Mouse (Mus musculus) heart, postnatal 10 days (tissue): ENCODE results near the gene Ptgs1. TPM values are rescaled to one million over a fixed set of nuclear protein-coding genes. Genes with fewer than 3 reads are reported as not detected.
A peak's percentile ranks its signal among the peaks of the same experiment; 100 is the strongest.
"Not testable (repeated sequence)": the region's sequence is repeated elsewhere in the genome, so short reads cannot be mapped to it uniquely, and the experiment has no call there.

ENCODE experiments used
- DNase-seq, 2 experiments: peaks; one replicate each; pipeline ENCODE4 v3.0.0; 2021
- intact Hi-C: fragments of 180-260 bp; cut with DNase I; formaldehyde crosslinking; loops from one replicate; pipeline ENCODE4 v1.15.1; 2025
- total RNA-seq, 2 experiments: library from RNA; stranded (reverse); gene quantifications; 2 replicates each; pipeline ENCODE4 v1.2.3; 2021

The Ptgs1 gene
- total RNA-seq, result 10 to 100 TPM; 15.5 to 16.0 TPM

DNA sequence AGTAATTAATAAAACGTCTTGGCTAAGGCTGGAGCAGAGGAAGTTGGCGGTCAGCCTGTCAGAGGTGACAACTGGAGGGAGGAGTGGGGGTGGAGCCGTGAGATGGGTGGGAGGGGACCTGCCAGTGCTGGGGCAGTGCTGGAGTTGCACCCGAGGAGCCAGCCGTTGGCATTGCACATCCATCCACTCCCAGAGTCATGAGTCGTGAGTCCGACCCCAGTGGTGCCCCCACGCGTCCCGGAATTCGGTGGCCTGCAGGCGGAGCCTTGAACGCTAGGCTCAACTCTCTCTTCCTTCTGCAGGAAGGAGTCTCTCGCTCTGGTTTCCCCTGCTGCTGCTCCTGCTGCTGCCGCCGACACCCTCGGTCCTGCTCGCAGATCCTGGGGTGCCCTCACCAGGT is at the start of gene Ptgs1:
Ptgs1 (plus strand) TSS at position 61 of the 400 bp plus-strand sequence.
- intact Hi-C loops, result no loop called here
- peak; percentile 58 to 61 for DNase-seq

DNA sequence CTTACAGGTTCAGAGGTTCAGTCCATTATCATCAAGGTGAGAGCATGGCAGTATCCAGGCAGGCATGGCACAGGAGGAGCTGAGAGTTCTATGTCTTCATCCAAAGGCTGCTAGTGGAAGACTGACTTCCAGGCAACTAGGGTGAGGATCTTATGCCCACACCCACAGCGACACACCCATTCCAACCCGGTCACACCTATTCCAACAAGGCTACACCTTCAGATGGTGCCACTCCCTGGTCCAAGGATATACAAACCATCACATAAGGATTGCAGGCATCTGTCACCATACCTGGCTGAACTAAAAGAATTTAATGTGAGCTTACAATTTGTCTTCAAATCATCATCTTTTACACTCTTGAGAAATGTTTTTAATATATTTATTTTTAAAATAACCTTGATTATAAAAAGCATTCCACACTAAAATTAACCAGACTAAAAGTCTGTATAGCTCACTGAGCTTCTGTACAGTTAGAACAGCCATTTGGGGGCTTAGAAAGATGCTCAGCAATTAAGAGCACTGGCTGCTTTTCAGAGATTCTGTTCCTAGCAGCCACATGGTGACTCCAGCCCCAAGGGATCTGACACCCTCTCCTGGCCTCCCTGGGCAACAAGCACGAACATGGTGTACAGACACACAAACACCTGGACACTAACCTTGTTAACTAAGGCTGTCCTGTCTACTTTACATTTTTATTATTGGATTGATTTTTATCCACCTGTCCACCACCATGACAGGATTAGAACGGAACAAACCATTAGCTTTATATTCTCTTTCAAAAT is 48.4 kb upstream of the Ptgs1 start:
- intact Hi-C loops, DNase-seq: not testable (repeated sequence)

DNA sequence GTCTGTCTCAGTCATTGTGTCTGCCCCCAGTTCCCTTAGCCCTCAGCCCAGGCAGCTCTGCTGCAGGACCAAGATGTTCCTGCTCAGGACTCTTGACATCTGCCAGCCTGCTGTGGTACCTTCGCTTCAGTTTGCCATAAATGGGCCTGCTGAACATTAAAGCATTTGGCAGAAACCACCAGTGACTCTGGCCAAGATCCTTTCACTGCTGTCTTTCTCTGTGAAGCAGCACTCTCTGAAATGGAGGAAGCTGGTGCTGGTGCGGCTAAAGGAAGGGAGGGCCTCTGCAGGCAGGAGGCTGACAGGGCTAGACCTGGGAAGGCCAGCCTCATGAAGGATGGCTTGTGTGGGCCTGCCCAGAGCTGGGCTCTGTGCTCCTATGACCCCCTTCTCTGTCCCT is 46.9 kb upstream of the Ptgs1 start:
- intact Hi-C loops, result no loop called here
- DNase-seq, result peak; percentile 53 to 78

DNA sequence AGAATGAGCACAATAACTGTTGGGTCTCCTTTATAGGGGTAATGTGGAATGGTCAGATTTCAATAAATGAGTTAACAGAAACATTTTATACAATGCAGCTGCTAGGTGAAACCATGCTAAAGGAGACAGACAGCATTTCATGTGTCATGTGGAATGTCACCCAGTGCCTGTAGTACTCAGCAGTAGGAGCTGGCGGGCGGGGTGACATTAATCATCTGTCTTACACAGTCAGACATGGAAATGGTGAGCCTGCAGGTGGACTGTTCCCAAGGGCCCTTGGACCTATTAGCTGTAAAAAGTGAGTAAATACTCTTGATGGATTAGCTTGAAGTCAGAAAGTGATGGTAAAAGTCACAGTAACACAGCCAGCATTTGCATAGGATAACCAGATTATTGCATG is 46.0 kb upstream of the Ptgs1 start:
- no peak for DNase-seq
- intact Hi-C loops, result no loop called here

DNA sequence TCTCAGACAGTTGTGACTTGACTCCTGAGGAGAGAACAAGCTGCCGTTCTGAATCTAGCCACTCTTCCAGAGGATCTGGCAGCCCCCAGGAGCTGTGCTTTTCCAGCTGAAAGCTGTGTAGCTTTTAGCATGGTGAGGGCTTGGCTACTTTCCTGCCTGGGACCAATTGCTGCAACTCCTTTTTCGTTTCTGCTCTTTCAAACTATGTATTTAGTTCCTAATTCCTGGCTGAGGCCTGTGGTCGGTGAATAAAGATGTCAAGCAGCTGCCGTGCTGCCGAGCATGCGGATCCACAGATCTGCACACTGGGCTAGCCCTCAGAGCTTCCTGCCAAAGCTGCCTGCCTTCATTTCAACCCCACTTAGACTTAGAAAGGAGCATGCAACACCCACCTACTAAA is 45.4 kb upstream of the Ptgs1 start:
- no peak for DNase-seq
- intact Hi-C loops, result no loop called here

DNA sequence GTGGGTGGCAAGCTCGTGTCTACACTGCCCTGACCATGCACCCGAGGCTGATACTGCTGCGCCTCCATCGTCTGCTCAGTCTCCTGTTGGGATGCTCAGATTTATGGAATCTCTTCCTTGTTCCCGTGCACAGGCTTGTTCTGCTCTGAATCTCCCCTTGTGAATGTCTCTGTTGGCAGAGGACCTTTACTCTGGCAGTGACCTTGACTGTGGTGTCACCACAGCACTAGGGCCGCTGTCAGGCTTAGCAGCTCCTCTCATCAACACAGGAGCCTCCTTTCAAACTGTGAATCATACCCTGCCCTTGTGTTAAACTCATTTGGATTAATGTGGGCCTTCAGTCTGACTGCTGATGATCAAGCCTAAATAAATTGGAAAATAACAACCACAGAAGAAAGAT is 41.0 kb upstream of the Ptgs1 start:
- intact Hi-C loops, DNase-seq: not testable (repeated sequence)

DNA sequence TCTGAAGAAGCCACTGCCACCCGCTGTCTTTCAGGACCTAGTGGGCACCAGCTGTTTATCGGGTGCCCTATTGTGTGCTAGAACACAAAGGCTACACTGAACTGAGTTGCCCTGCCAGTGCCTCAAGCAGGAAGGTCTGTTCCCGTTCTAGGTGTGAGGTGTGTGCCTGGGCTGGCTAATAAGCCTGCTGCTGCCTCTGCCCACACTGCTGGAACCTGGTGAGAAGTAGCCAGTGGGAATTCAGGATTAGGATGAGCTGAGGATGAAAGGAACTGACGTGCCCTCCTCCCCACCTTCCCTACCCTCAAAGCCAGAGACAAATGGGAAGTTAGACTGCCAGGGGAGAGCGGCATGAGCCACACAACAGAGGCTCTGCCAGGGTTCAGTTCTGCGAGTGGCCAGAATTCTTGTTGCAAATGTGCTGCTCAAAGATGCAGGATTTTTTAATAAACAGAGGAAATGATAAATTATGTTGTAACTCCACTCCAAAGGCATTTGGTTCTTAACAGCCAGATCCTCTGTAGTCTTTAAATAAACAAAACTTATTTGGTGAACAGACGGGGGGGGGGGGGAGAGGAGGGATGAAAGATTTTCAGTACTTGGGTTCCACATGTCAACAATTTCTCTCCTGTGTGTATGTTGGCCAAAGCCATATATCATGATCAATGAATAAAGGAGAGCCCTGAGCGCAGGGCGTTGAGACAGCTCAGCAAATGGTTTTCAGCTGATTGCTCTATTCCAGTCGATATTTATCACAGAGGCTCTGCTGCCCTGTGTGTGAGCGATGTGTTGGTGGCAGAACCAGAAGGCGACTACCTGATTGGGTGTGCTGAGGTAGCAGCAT is 38.9 kb upstream of the Ptgs1 start:
- DNase-seq, result no peak
- intact Hi-C loops, result no loop called here

DNA sequence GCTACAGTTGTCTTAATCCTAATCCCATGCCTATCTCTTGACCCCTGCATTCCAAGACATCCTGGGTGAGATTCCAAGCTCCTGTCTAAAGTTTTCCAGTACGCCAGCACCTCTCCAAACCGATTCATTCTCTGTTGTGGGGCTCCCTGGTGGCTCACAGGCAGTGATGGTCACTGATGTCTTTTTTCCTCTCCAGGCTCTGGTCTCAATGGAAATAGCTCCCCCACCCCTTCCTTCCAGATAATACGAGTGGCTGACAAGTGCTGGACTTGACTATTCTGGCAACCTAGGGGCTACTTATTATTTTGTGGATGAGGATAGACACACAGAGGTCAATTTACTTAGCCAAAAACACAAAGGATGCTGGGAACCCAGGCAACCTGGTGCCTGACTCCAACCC is 33.2 kb upstream of the Ptgs1 start:
- DNase-seq, result no peak

DNA sequence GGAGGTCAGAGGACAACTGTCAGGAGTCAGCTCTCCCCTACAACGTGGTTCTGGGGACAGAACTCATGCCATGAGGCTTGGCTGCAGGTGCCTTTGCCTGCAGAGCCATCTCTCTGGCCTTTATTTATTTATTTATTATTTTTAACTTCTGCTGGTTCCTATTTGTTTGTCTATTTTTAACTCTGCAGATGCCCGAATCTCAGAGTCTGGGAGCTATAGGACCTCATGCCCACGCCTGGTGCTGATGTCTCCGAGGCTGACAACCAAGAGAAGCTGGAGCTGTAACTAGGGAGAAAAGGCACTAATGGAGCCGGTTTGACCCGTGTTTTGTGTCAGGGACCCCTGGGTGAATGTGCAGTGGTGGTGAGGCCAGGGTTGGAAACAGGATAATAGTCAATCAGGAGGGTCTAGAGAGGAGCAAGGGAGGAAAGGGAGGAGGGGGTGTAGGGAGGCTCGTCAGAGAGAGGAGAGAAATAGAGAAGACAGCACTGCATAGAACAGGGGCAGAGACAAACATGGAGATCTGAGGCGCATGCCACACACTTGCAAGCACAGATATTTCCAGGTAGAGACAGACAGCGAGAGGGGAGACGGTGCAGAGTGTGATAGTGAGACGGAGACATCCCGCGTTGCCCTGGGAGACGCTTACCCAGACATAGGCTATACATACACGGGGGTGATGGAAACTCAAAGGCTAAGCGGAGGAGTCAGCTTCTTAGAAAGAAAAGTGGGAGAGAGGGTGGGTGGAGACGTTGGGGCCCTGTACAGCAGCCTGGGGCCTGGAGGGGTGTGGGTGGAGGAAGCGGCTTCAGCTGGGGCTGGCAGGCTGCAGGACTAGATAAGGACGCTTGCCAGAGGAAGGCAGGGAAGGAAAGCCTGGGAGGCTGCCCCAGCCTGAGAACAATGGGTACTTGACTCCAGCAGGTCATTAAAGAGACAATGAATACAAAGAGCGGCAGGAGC is 32.0 kb upstream of the Ptgs1 start:
- DNase-seq, result peak; percentile 69 to 73
- intact Hi-C loops, result no loop called here

More for the DNA sequence above, 33.2 kb upstream of the Ptgs1 start:
- intact Hi-C loops, result no loop called here

DNA sequence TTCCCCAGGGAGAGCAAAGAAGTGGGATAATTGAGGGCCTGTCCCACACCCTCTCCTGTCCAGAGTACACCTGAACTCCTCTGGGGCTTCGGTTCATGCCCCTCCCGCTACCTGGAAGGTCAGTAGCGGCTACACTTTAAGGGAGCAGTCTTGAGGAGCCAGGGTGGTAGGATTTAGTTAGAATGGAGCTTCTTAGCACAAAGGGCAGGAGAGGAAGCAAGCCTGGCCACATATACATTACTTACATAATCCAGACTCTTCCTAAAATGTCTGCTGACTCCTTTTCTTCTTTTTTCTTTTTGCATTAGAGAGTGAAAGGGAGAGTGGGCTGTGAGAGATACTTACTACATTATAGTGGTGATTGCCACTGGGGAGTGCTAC is 31.4 kb upstream of the Ptgs1 start:
- intact Hi-C loops, result no loop called here

DNA sequence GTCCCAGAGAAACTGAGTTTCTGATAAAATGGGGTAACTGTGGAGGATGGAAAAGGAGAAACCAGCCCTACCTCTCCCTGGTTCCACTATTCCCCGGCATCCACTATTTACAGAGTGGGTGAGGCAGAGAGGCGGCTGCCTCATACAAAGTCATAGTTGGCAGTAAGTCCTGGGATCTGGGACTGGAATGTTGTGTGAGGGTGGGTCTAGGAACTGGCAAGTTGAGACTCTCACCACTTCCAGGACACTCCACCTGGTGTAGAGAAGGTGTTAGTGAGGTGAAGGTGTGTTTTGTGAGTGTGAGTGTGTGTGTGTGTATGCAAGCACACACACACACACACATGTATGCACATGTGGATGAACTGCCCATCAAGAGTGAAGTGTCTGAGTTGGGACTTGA is 29.4 kb upstream of the Ptgs1 start:
- intact Hi-C loops, result no loop called here
- no peak for DNase-seq

More for the DNA sequence above, 31.4 kb upstream of the Ptgs1 start:
- DNase-seq, result no peak

DNA sequence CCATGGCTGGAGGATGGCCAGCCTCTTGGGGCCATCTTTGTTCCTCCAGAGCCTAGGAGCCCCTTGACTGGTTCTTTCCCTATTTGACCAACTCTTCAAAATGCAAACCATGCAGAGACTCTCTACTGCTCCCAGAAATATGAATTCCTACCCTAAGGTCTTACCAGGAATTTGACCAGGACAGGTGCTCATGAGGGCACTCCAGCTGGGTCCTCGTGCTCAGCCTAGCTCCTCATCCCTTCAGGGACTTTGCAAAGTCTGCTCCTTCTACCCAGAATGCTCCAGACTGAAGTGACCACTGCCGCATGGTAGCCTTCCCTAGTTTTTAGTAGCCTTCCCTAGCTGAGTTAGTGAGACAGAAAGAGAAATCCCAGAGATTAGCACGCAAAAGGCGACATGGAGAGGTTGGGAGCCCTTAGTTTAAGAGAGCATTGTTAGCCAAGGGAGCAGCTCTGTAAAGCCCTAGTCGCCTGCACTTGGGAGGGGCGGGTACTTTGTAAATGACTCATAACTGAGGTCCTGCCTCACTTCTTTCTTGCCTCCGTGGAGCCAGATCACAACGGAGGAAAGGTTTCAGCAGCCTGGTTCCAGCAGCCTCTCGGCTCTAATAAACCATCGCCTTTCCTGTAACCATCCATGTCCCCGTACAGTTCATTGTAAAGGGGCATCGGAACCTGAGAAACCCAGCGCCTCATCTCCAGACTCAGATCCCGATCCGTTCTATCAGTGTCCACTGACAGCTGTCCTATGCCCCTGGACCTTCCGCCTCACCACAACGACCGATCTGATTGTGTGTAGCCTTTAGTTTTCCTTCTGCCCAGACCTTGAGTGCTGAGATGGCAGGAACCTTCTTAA is 28.2 kb upstream of the Ptgs1 start:
- DNase-seq, result peak in 1 of 2 experiments; percentile 21
- intact Hi-C loops, result no loop called here

DNA sequence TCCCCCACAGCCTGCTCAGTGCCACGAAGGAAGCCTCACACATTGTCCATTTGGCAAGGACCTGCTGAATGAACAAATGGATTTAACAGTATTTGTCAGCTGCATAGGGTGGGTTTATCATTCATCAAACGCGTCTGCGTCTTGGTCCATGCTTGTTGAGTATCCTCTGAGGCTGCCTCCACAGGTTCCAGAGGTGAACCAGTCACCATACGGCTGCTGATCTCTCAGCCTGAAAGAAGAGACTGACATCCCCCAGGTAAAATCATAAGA is 27.7 kb upstream of the Ptgs1 start:
- DNase-seq, result no peak
- intact Hi-C loops, result no loop called here

DNA sequence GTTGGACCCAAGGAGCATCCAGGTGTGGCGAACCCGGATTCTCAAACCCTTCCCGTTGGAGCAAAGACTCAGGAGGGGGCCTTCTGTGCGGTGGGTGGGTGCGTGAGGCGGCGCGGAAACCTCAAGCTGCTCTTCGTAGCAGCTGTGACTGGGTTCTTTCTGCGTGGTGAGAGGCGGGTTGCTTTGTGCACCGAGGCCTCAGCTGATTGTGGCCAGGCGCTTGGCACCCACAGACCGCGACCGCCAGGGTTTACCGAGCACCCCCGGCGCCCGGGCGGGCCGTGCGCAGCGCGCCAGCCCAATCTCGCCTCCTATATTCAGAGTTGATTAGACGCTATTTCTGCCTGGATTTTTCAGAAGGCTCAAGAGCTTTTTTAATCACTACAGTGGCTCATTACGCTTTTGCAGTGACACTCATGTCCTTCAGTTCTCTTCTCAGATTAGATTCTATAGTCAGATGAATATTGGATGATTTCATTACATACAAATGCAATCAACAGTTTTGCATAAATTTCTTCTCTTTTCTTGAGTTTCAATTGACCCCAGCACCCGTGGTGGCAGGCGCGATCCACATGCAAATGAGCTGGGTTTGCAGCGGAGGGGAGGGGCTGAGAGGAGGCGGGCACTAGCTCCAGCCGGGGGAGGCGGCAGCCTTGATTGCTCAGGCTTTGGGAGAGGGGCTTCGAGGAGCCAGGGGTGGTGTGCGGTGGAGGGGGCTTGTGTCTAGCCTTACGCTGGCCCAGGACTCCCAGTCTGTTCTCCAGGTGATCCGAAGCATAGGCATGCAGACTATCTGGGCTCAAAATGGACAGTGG is 27.0 kb upstream of the Ptgs1 start:
- peak in 1 of 2 experiments; percentile 38 for DNase-seq
- intact Hi-C loops, result no loop called here

DNA sequence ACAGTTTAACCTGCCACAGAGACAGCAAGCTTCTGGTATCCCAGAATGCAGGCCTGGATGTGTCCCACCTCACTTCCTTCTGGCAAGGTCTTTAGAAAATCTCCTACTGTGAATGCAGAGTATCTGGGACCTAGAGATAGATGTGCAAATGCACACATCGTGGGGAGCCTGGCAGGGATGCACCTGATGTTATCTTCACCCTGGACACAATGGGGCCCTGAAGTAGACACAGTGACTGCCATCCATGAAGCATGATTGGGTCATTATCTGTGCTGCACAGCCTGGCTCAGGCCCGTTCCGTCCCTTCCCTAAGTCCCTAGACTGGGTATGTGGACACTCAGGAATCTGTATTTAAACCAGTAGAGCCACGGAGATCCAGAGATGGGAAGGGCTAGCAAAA is 25.6 kb upstream of the Ptgs1 start:
- no peak for DNase-seq
- intact Hi-C loops, result no loop called here

DNA sequence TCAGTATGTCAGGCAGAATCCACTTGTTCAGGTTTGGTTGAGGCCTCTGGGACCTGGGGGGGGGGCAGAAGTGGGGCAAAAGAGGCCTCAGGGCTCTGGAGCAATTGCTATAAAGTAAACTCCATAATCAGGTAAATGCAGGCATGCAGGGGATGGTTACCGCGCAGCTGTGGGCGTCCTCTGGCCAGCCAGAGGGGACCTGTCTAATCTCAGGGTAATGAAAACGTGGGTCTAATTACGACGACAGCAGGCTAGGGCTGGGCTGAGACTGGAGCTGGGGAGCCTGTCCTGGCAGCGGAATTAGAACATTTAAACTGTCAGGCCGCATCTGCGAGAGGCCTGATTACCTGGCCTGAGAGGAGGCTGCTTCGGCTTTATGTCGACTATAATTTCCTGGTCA is 23.2 kb upstream of the Ptgs1 start:
- intact Hi-C loops, result no loop called here
- DNase-seq, result no peak

DNA sequence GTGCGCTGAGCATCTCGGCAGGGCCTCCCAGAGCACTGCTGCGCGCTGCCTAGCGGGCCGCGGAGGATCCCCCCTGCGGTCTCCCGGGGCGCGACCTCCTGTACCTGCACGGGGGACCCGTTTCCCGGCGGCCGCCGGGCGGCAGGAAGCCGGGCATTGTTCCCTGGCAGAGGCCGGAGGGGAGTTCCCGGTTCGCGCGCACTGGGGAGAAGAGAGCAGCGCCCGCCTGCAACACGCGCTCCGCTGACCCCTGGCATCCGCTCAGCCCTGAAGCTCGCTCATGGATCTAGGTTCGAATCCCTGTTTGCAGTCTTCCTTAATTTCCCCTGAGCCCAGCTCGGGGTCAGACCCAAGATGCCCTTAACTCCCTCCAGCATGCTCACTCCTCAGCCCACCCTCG is 19.4 kb upstream of the Ptgs1 start:
- DNase-seq, result peak; percentile 36 to 43
- intact Hi-C loops, result loop anchor here (5.0 to 10.0 kb wide), 3 partner anchors 73 to 1124 kb away; partner anchors contain the start of genes Mrrf and Rbm18

DNA sequence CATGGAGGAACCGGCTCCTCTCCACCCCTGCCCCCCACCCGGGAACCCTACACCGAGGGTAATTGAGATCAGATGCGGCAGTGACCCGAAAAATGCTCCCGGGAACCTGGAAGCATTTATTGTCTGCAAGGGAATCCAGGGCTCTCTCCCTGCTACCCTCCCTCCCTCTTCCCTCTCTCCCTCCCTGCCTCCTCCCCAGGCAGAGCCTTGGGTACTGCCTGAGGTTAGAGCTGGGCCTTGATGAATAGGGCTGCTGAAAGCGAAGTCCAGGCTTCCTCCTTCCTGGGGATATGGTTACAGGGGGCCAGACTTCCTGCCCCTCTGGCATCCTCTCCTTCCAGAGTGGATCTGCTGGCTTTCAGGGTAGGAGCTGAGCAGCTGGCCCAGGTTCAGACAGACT is 18.4 kb upstream of the Ptgs1 start:
- intact Hi-C loops, result loop anchor here (5.0 to 10.0 kb wide), 3 partner anchors 74 to 1123 kb away; partner anchors contain the start of genes Mrrf and Rbm18
- DNase-seq, result peak in 1 of 2 experiments; percentile 25

DNA sequence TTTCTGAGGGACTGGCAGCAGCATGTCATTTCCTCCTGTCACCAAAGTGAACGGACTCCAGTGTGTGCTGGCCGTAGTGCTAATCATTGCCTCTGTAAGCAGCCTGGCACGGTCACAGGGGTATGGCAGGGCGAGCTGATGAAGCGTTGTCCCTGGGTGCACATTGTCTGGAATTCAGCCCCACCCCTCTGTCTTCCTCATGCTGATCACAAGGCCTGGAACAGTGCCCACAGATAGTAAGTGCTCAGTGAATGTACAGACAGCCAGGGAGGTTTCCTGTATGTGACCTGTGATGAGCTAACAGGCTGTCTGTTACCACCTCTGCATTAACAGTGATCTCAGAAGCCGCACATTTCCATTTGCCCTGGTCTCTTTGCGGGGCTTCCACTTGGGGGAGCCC is 17.1 kb upstream of the Ptgs1 start:
- DNase-seq, result peak; percentile 60 to 75
- intact Hi-C loops, result loop anchor here (5.0 to 10.0 kb wide), 3 partner anchors 76 to 1122 kb away; partner anchors contain the start of genes Mrrf and Rbm18
